8 mouse cellular contexts compared by ENCODE assay signal in the genomic region with DNA sequence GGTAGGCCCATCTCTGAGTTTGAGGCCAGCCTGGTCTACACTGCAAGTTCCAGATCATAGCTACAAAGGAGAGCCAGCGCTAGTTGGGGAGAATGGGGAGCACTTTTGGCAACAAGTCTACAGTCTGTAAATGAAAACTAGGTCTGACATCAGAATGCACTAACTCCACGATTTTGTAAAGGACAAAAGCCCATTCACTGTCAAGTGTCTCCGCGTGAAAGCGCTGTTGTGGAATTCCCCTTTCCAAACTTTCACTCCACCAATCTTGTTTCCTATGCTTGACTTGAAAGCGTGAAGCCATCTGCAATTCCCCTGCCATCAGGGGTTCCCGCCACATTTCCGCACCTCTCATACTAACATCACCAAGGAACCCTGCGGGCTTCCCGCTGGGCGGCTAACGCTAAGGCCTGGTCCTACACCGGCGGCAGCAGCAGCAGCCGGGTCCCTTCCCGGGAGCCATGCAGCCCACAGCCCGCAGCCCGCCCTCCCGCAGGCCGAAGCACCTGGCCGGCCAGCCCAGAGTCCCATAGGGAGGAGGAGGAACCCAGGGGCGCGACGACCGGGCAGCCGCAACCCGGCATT. TPM values are rescaled to one million over a fixed set of nuclear protein-coding genes. Genes with fewer than 3 reads are reported as not detected.
A peak's percentile ranks its signal among the peaks of the same experiment; 100 is the strongest.
DNase-seq lines count a peak whose midpoint lies in the region; ATAC-seq and TF ChIP-seq lines count a peak whose summit lies in the region.

No protein-coding gene starts in this region.

- peak overlapping the region; percentile 89 for H3K27ac ChIP-seq in cortical plate, adult 2 months (ENCODE audit: insufficient read depth, low read length)
- peak overlapping the region; percentile 95 for H3K27ac ChIP-seq in hindbrain, embryonic 16.5 days (ENCODE audit: low read depth, low read length)
- H3K27ac ChIP-seq in midbrain, embryonic 12.5 days (replicated peaks) = peak overlapping the region; percentile 97

- H3K9me3 ChIP-seq in hindbrain, embryonic 16.5 days (ENCODE audit: control insufficient read depth, low read length) = no peaks in the 10 kb centered on the region
- H3K9me3 ChIP-seq in midbrain, embryonic 12.5 days = no peaks in the 10 kb centered on the region

- H3K36me3 ChIP-seq in hindbrain, embryonic 16.5 days (ENCODE audit: control insufficient read depth, insufficient read depth, low read length) = no peaks in the 10 kb centered on the region
- no peaks in the 10 kb centered on the region for H3K36me3 ChIP-seq in midbrain, embryonic 12.5 days

- TF ChIP-seq POLR2A in cortical plate, adult 2 months (IDR thresholded peaks at IDR 0.05; ENCODE audit: extremely low read depth, insufficient read depth, low read length) = no peak

- peak overlapping the region; percentile 93 for H3K9ac ChIP-seq in hindbrain, embryonic 16.5 days (ENCODE audit: low read depth, low read length)
- H3K9ac ChIP-seq in midbrain, embryonic 12.5 days (replicated peaks) = peak overlapping the region; percentile 98

- ATAC-seq in hindbrain, embryonic 16.5 days = peak; percentile 57
- peak; percentile 75; the same call in 1 of the 2 replicates for ATAC-seq in midbrain, embryonic 12.5 days (ENCODE audit: low FRiP score, low read depth)

- peak overlapping the region; percentile 72 for H3K4me2 ChIP-seq in hindbrain, embryonic 16.5 days (ENCODE audit: low read length)
- peak overlapping the region; percentile 80 for H3K4me2 ChIP-seq in midbrain, embryonic 12.5 days (replicated peaks)

- WGBS in hindbrain, embryonic 16.5 days = 2% methylated on average over 26 of the region's 27 CpGs
- under 1% methylated on average over 27 of the region's 27 CpGs for WGBS in midbrain, embryonic 12.5 days

- DNase-seq in kidney, postnatal 25 days = peak; percentile 40 to 43
- no peak for DNase-seq in kidney, postnatal 10 days
- peak; percentile 56 for DNase-seq in ES-CJ7 (ENCODE audit: low read depth, low spot score)
- DNase-seq in B cell, adult 2 months = no peak
- DNase-seq in cerebellum, adult 11 months = no peak

- H3K4me1 ChIP-seq in cortical plate, adult 2 months (ENCODE audit: control insufficient read depth, insufficient read depth, low read length) = peaks cover 5% of the 10 kb centered on the region
- H3K4me1 ChIP-seq in hindbrain, embryonic 16.5 days (ENCODE audit: control insufficient read depth, insufficient read depth, low read depth, low read length) = peaks cover 17% of the 10 kb centered on the region
- peaks cover 14% of the 10 kb centered on the region for H3K4me1 ChIP-seq in midbrain, embryonic 12.5 days

- H3K4me3 ChIP-seq in cortical plate, adult 2 months (ENCODE audit: insufficient read depth, low read length) = peak overlapping the region; percentile 54
- H3K4me3 ChIP-seq in hindbrain, embryonic 16.5 days (ENCODE audit: low read length) = peak overlapping the region; percentile 69
- H3K4me3 ChIP-seq in midbrain, embryonic 12.5 days = peak overlapping the region; percentile 85

- no peak for TF ChIP-seq CTCF in cortical plate, adult 2 months (IDR thresholded peaks at IDR 0.05; ENCODE audit: extremely low read depth, insufficient read depth, low read length)

- H3K27me3 ChIP-seq in hindbrain, embryonic 16.5 days (replicated peaks; ENCODE audit: control insufficient read depth, insufficient read depth, low read length) = no peaks in the 10 kb centered on the region
- H3K27me3 ChIP-seq in midbrain, embryonic 12.5 days = no peaks in the 10 kb centered on the region

RNA-seq across cellular contexts. Expression of a gene that starts 0.6 kb away (rescaled TPM):
- polyA plus RNA-seq in cortical plate, adult 2 months (2012; rRNA removed) = 145 and 170 TPM in 2 replicates
- polyA plus RNA-seq in hindbrain, embryonic 16.5 days (2015; fragmentation: Nextera tagmentation; extraction: Ambion mirVana) = 133 and 146 TPM in 2 replicates
- polyA plus RNA-seq in midbrain, embryonic 12.5 days (2016; fragmentation: Nextera tagmentation; extraction: Ambion mirVana) = 194 and 214 TPM in 2 replicates

RNA-seq across cellular contexts. Expression of a gene that starts 0.8 kb away (rescaled TPM):
- polyA plus RNA-seq in cortical plate, adult 2 months (2012; rRNA removed) = 36.7 and 37.8 TPM in 2 replicates
- 33.2 and 34.4 TPM in 2 replicates for polyA plus RNA-seq in hindbrain, embryonic 16.5 days (2015; fragmentation: Nextera tagmentation; extraction: Ambion mirVana)
- polyA plus RNA-seq in midbrain, embryonic 12.5 days (2016; fragmentation: Nextera tagmentation; extraction: Ambion mirVana) = 62.6 and 66.3 TPM in 2 replicates

Comparison
In these comparisons a context has a peak if more than half of its experiments do, and no peak if none do; other contexts are left out.
1. DNase-seq: peak in kidney, postnatal 25 days (2 of 2) and ES-CJ7 (single experiment); none in kidney, postnatal 10 days (single experiment), B cell, adult 2 months (0 of 2) and cerebellum, adult 11 months (single experiment).
2. Peak in every context shown above with its lines, with median percentiles within 50 percentile points of each other: H3K27ac ChIP-seq and H3K4me3 ChIP-seq.